Mouse (Mus musculus): ENCODE measurements around the gene Trmt11. TPM values are rescaled to one million over a fixed set of nuclear protein-coding genes. Genes with fewer than 3 reads are reported as not detected.
"Not testable (repeated sequence)": the region's sequence is repeated elsewhere in the genome, so short reads cannot be mapped to it uniquely, and the experiment has no call there.

Trmt11 gene
- polyA plus RNA-seq, 1 experiment from 2014 or later, result 12.8 TPM

- Histone ChIP-seq H3K9ac (ENCODE audit: low read depth, low read length) (no peak within 1 kb of the TSS), H3K27me3 (replicated peaks; ENCODE audit: control insufficient read depth, insufficient read depth, low read length) (no peaks in the 10 kb centered on the region), H3K4me3 (ENCODE audit: low read depth, low read length) (no peak within 1 kb of the TSS), H3K4me2 (replicated peaks; ENCODE audit: low read depth) (no peak within 1 kb of the TSS), H3K36me3 (ENCODE audit: control insufficient read depth, insufficient read depth) (no peaks in the 10 kb centered on the region), H3K9me3 (ENCODE audit: control insufficient read depth) (no peaks in the 10 kb centered on the region), H3K4me1 (replicated peaks; ENCODE audit: control insufficient read depth, insufficient read depth, low read length) (no peaks in the 10 kb centered on the region), H3K27ac (ENCODE audit: low read depth, low read length) (no peak within 1 kb of the TSS)
- ATAC-seq, result no peak
- TF ChIP-seq CTCF (IDR thresholded peaks at IDR 0.05; ENCODE audit: low read depth), result no peak
- WGBS, result 77% methylated on average over 3 of the region's 3 CpGs
Observed at GRCm38 (mm10) chr10:30629513-30629912, 29.0 kb upstream of the Trmt11 start, which contains the start of gene Hint3. Hint3 (minus strand) TSS chr10:30629632.

DNA sequence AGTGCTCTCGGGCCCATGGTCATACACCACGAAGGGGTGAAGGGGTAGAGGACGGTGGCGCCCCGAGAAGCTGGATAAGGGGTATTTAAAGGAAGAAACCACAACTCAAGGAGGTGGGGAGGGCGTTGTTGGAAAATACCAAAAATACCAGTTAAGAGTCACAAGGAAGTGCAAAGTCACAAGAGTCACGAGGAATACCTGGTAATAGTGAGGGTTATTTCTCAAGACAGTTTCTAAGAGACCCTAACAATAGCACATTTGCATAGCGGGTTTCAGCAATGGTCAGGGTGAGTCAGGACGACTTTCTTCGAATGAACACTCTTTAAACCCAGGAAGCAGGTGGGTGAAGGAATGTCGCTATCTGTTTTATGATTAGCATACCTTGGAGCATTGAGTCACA is 27.9 kb upstream of the Trmt11 start:
- not testable (repeated sequence) for H3K9ac ChIP-seq (ENCODE audit: low read depth, low read length); ATAC-seq; H3K27me3 ChIP-seq (replicated peaks; ENCODE audit: control insufficient read depth, insufficient read depth, low read length); H3K4me2 ChIP-seq (replicated peaks; ENCODE audit: low read depth); H3K4me3 ChIP-seq (ENCODE audit: low read depth, low read length); H3K9me3 ChIP-seq (ENCODE audit: control insufficient read depth); H3K36me3 ChIP-seq (ENCODE audit: control insufficient read depth, insufficient read depth); H3K4me1 ChIP-seq (replicated peaks; ENCODE audit: control insufficient read depth, insufficient read depth, low read length); H3K27ac ChIP-seq (ENCODE audit: low read depth, low read length)
- WGBS, result 88% methylated on average over 11 of the region's 11 CpGs

DNA sequence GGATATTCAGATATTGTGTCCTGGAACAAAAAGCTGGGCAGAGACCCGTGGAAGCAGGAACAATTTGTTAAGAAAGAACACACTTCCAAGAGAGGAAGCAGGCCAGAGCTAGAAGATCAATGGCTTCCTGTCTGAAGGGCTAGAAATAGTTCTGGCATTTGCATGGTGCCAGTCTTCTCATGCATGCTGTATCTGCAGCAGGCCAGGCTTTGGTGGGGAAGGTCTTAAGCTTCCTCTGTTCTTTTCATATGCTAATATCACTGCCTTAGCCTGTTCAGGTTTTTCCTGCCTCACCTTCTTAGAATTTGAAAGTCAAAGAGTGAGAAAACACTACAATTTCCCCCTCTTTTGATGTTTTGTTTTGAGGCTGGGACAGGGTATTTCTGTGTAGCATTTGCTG is 27.0 kb upstream of the Trmt11 start:
- Histone ChIP-seq H3K27me3 (replicated peaks; ENCODE audit: control insufficient read depth, insufficient read depth, low read length) (no peaks in the 10 kb centered on the region), H3K4me3 (ENCODE audit: low read depth, low read length) (no peak overlapping the region), H3K9me3 (ENCODE audit: control insufficient read depth) (no peaks in the 10 kb centered on the region), H3K36me3 (ENCODE audit: control insufficient read depth, insufficient read depth) (no peaks in the 10 kb centered on the region), H3K9ac (ENCODE audit: low read depth, low read length) (no peak overlapping the region), H3K27ac (ENCODE audit: low read depth, low read length) (no peak overlapping the region), H3K4me1 (replicated peaks; ENCODE audit: control insufficient read depth, insufficient read depth, low read length) (no peaks in the 10 kb centered on the region), H3K4me2 (replicated peaks; ENCODE audit: low read depth) (no peak overlapping the region)
- TF ChIP-seq CTCF (IDR thresholded peaks at IDR 0.05; ENCODE audit: low read depth), result no peak
- ATAC-seq, result no peak
- 42% methylated on average over 1 of the region's 1 CpGs for WGBS

DNA sequence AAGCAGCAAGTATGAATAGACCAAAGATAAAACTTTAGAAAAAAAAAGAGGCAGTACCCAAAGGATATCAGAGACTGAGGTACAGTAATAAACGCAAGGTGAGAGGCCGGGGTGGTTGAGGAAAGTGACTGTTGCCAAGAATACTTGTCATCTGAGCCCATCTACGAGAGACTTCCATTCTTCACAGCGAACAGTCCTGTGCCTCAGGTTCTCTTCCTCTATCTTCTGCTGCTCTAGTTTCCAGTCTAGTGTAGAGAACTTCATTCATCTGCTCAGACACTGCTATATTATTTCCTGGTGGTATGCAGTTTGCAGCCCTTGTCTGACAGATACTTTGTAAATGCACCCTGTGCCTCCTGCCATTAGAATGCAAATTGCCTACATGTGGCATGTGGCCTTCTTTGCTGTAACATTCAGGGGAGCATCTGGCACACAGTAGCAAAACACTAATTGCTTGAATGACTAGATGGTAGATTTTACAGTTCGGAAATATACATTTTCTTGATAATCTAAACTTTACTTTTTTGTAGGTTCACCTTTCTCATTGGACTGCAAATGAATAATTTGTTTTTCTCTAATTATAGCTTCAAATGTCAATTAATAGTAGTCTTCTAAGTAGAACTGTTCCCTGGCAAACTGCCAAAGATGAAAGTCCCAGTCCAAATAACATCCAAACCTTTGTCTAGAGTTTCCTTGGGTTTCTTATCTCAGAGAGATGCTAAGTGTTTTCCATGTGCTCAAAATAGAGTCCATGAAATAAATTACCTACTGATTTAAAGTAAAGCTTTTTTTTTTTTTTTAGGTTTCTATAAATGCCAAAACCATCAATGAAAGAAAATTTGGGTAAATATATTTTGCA is 23.8 kb upstream of the Trmt11 start:
- no peak for TF ChIP-seq CTCF (IDR thresholded peaks at IDR 0.05; ENCODE audit: low read depth)
- Histone ChIP-seq H3K4me1 (replicated peaks; ENCODE audit: control insufficient read depth, insufficient read depth, low read length) (no peaks in the 10 kb centered on the region), H3K4me2 (replicated peaks; ENCODE audit: low read depth) (no peak overlapping the region), H3K9me3 (ENCODE audit: control insufficient read depth) (no peaks in the 10 kb centered on the region), H3K4me3 (ENCODE audit: low read depth, low read length) (no peak overlapping the region), H3K27ac (ENCODE audit: low read depth, low read length) (no peak overlapping the region), H3K9ac (ENCODE audit: low read depth, low read length) (no peak overlapping the region), H3K27me3 (replicated peaks; ENCODE audit: control insufficient read depth, insufficient read depth, low read length) (no peaks in the 10 kb centered on the region), H3K36me3 (ENCODE audit: control insufficient read depth, insufficient read depth) (no peaks in the 10 kb centered on the region)
- ATAC-seq, result no peak
- WGBS, result 53% methylated on average over 5 of the region's 5 CpGs

DNA sequence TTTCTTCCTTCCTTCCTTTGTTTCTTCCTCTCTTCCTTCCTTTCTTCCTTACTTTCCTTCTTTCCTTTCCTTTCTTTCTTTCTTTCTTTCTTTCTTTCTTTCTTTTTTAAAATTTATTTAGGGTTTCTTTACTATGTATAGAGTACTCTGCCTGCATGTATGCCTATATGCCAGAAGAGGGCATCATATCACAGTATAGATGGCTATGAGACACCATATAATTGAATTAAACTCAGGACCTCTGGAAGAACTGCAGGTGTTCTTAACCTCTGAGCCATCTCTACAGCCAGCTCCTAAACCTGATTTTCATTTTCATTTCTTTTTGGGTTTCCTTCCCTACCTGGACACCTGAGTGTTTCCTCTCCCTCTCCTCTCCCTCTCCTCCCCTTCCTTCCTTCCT is 22.4 kb upstream of the Trmt11 start:
- no peaks in the 10 kb centered on the region for H3K36me3 ChIP-seq (ENCODE audit: control insufficient read depth, insufficient read depth)
- peak; percentile 69 for TF ChIP-seq CTCF (IDR thresholded peaks at IDR 0.05; ENCODE audit: low read depth)
- no peaks in the 10 kb centered on the region for H3K4me1 ChIP-seq (replicated peaks; ENCODE audit: control insufficient read depth, insufficient read depth, low read length)
- H3K4me3 ChIP-seq (ENCODE audit: low read depth, low read length), result no peak overlapping the region
- H3K27me3 ChIP-seq (replicated peaks; ENCODE audit: control insufficient read depth, insufficient read depth, low read length), result no peaks in the 10 kb centered on the region
- no peak overlapping the region for H3K4me2 ChIP-seq (replicated peaks; ENCODE audit: low read depth)
- no peak for ATAC-seq
- H3K27ac ChIP-seq (ENCODE audit: low read depth, low read length), result no peak overlapping the region
- H3K9ac ChIP-seq (ENCODE audit: low read depth, low read length), result no peak overlapping the region
- no peaks in the 10 kb centered on the region for H3K9me3 ChIP-seq (ENCODE audit: control insufficient read depth)

- Histone ChIP-seq H3K9ac (ENCODE audit: low read depth, low read length) (peak overlapping the region; percentile 79), H3K27me3 (replicated peaks; ENCODE audit: control insufficient read depth, insufficient read depth, low read length) (no peaks in the 10 kb centered on the region), H3K27ac (ENCODE audit: low read depth, low read length) (peak overlapping the region; percentile 99; the same call in 1 of the 2 replicates), H3K36me3 (ENCODE audit: control insufficient read depth, insufficient read depth) (no peaks in the 10 kb centered on the region), H3K4me2 (replicated peaks; ENCODE audit: low read depth) (peak overlapping the region; percentile 76), H3K4me1 (replicated peaks; ENCODE audit: control insufficient read depth, insufficient read depth, low read length) (no peaks in the 10 kb centered on the region; the same call in 1 of the 2 replicates), H3K4me3 (ENCODE audit: low read depth, low read length) (peak overlapping the region; percentile 74), H3K9me3 (ENCODE audit: control insufficient read depth) (no peaks in the 10 kb centered on the region)
- WGBS, result 36% methylated on average over 3 of the region's 3 CpGs
- no peak for ATAC-seq
- TF ChIP-seq CTCF (IDR thresholded peaks at IDR 0.05; ENCODE audit: low read depth), result no peak
Observed at GRCm38 (mm10) chr10:30618918-30619210, 18.3 kb upstream of the Trmt11 start.
